Comparison of ENCODE assay signal across 9 mouse cellular contexts in the genomic region with DNA sequence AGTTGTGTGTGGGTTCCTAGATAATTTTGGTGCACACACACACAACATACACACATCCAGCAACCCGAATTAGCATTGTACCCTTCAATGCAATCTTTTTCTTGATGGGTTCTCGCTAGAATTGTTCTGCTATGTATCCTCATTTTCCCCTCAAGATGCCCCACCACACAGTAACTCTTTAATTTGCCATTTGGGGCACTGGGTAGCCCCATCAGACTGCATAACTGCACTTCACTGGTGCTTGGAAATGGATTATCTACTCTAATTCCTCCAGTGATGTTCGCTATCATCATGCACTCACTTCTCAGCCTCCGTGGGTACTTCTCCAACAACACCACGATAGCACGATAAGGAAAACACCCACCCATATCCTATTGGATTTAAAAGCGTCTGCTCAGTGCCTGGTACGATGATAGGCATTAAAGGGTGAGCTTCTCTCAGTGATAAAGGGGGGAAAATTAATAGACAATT. TPM values are rescaled to one million over a fixed set of nuclear protein-coding genes. Genes with fewer than 3 reads are reported as not detected.
DNase-seq lines count a peak whose midpoint lies in the region; ATAC-seq and TF ChIP-seq lines count a peak whose summit lies in the region.
"Had no signal": no experiment of that assay in that cellular context is flagged by ENCODE, and none has a peak within 500 bp of the region (broad histone marks: within the 10 kb centered on the region; RNA-seq: fewer than 3 reads in every experiment).

No protein-coding gene starts in this region.

- H3K9ac ChIP-seq in embryonic facial prominence, embryonic 14.5 days (ENCODE audit: low read depth, low read length), result peak overlapping the region; percentile 81; the same call in 1 of the 2 replicates
- H3K9ac ChIP-seq in hindbrain, embryonic 15.5 days, result peak overlapping the region; percentile 83
- H3K9ac ChIP-seq in neural tube, embryonic 12.5 days, result peak overlapping the region; percentile 81
- H3K9ac ChIP-seq: liver, embryonic 15.5 days had no signal

- ATAC-seq in embryonic facial prominence, embryonic 14.5 days (ENCODE audit: low read depth), result no peak
- ATAC-seq in hindbrain, embryonic 15.5 days (ENCODE audit: low FRiP score, low read depth), result peak; percentile 5; the same call in 1 of the 2 replicates
- ATAC-seq in neural tube, embryonic 12.5 days (ENCODE audit: low FRiP score, low read depth), result no peak; the same call in 1 of the 2 replicates
- ATAC-seq in activated CD4-positive, CD25-positive, alpha-beta regulatory T cell, adult 4 months, result no peak

- 0 out of 2 replicates have a peak, but pooled peaks cover 5% of the 10 kb centered on the region for H3K4me1 ChIP-seq in embryonic facial prominence, embryonic 14.5 days (ENCODE audit: control insufficient read depth, insufficient read depth, low read length)
- peaks cover 28% of the 10 kb centered on the region for H3K4me1 ChIP-seq in hindbrain, embryonic 15.5 days (replicated peaks)
- H3K4me1 ChIP-seq in neural tube, embryonic 12.5 days, result peaks cover 3% of the 10 kb centered on the region; the same call in 1 of the 2 replicates
- H3K4me1 ChIP-seq: liver, embryonic 15.5 days had no signal

- 27% methylated on average over 8 of the region's 8 CpGs for WGBS in embryonic facial prominence, embryonic 14.5 days
- WGBS in hindbrain, embryonic 15.5 days, result 13% methylated on average over 8 of the region's 8 CpGs
- 25% methylated on average over 8 of the region's 8 CpGs for WGBS in neural tube, embryonic 12.5 days

- no peaks in the 10 kb centered on the region for H3K9me3 ChIP-seq in embryonic facial prominence, embryonic 14.5 days (ENCODE audit: control insufficient read depth, low read length)
- no peaks in the 10 kb centered on the region for H3K9me3 ChIP-seq in hindbrain, embryonic 15.5 days
- H3K9me3 ChIP-seq in neural tube, embryonic 12.5 days, result no peaks in the 10 kb centered on the region
- H3K9me3 ChIP-seq: liver, embryonic 15.5 days had no signal

- peak overlapping the region; percentile 77 for H3K4me2 ChIP-seq in embryonic facial prominence, embryonic 14.5 days (ENCODE audit: low read depth, low read length)
- peak overlapping the region; percentile 74 for H3K4me2 ChIP-seq in hindbrain, embryonic 15.5 days
- peak overlapping the region; percentile 70 for H3K4me2 ChIP-seq in neural tube, embryonic 12.5 days (replicated peaks)

- peak; percentile 34 to 38 for DNase-seq in layer of hippocampus, adult 2 months (ENCODE audit: low spot score in 2 of 2)
- DNase-seq in layer of hippocampus, adult 9-10 months (ENCODE audit: low spot score), result no peak
- DNase-seq in embryonic facial prominence, embryonic 14.5 days (ENCODE audit: low spot score), result no peak
- DNase-seq in gastrocnemius, adult 8-10 months (ENCODE audit: low spot score in 2 of 2), result no peak
- no peak for DNase-seq in adrenal gland, postnatal 25 days

- H3K27me3 ChIP-seq in embryonic facial prominence, embryonic 14.5 days (replicated peaks; ENCODE audit: control insufficient read depth, insufficient read depth, low read length), result peaks cover 13% of the 10 kb centered on the region; the same call in 1 of the 2 replicates
- H3K27me3 ChIP-seq in hindbrain, embryonic 15.5 days, result 0 out of 2 replicates have a peak, but pooled peaks cover 2% of the 10 kb centered on the region
- 0 out of 2 replicates have a peak, but pooled peaks cover 2% of the 10 kb centered on the region for H3K27me3 ChIP-seq in neural tube, embryonic 12.5 days (replicated peaks)

- H3K4me3 ChIP-seq in layer of hippocampus, adult 2 months, result peak overlapping the region; percentile 68
- peak overlapping the region; percentile 71 for H3K4me3 ChIP-seq in embryonic facial prominence, embryonic 14.5 days (ENCODE audit: low read depth, low read length)
- H3K4me3 ChIP-seq in hindbrain, embryonic 15.5 days, result peak overlapping the region; percentile 58
- peak overlapping the region; percentile 76 for H3K4me3 ChIP-seq in neural tube, embryonic 12.5 days

- no peak for TF ChIP-seq CTCF in layer of hippocampus, adult 2 months (conservative IDR thresholded peaks at IDR 0.05)

- peak overlapping the region; percentile 92 for H3K27ac ChIP-seq in layer of hippocampus, adult 2 months
- no peak overlapping the region for H3K27ac ChIP-seq in embryonic facial prominence, embryonic 14.5 days (replicated peaks; ENCODE audit: low read depth, low read length)
- peak overlapping the region; percentile 88 for H3K27ac ChIP-seq in hindbrain, embryonic 15.5 days (replicated peaks)
- H3K27ac ChIP-seq in neural tube, embryonic 12.5 days, result no peak overlapping the region
- H3K27ac ChIP-seq: liver, embryonic 15.5 days had no signal

- H3K36me3 ChIP-seq in embryonic facial prominence, embryonic 14.5 days (ENCODE audit: control insufficient read depth, insufficient read depth, low read length), result no peaks in the 10 kb centered on the region
- H3K36me3 ChIP-seq in hindbrain, embryonic 15.5 days, result no peaks in the 10 kb centered on the region
- no peaks in the 10 kb centered on the region for H3K36me3 ChIP-seq in neural tube, embryonic 12.5 days
- H3K36me3 ChIP-seq: liver, embryonic 15.5 days had no signal

RNA-seq across cellular contexts. Expression of gene Rims1, which starts 0.9 kb away (rescaled TPM):
- total RNA-seq in layer of hippocampus, adult 2 months (2021), result 100 to 1,000 TPM; 249 to 273 TPM
- 2.1 and 2.9 TPM in 2 replicates for polyA plus RNA-seq in embryonic facial prominence, embryonic 14.5 days (2014; fragmentation: Nextera tagmentation; extraction: Ambion mirVana)
- polyA plus RNA-seq in hindbrain, embryonic 15.5 days (2015; fragmentation: Nextera tagmentation; extraction: Ambion mirVana), result 20.5 and 21.5 TPM in 2 replicates
- 6.9 and 10.0 TPM in 2 replicates for polyA plus RNA-seq in neural tube, embryonic 12.5 days (2016; fragmentation: Nextera tagmentation; extraction: Ambion mirVana)
- polyA plus RNA-seq in activated CD4-positive, CD25-positive, alpha-beta regulatory T cell, adult 4 months (2017; shearing (Covaris generic)), result not detected
- total RNA-seq in gastrocnemius, adult 8-10 months (2022), result under 1 TPM; 0.13 to 0.36 (median 0.21) TPM
- 0.19 and 0.55 TPM in 2 replicates for total RNA-seq in adrenal gland, postnatal 25 days (2021)

Comparison
In these comparisons a context has a peak if more than half of its experiments do, and no peak if none do; other contexts are left out.
1. DNase-seq: peak in layer of hippocampus, adult 2 months (2 of 2); none in layer of hippocampus, adult 9-10 months (single experiment), embryonic facial prominence, embryonic 14.5 days (single experiment), gastrocnemius, adult 8-10 months (0 of 2) and adrenal gland, postnatal 25 days (single experiment).
2. H3K27ac ChIP-seq: peak in layer of hippocampus, adult 2 months (single experiment) and hindbrain, embryonic 15.5 days (single experiment); none in embryonic facial prominence, embryonic 14.5 days (single experiment) and neural tube, embryonic 12.5 days (single experiment).
3. Peak in every context shown above with its lines, with median percentiles within 50 percentile points of each other: H3K4me3 ChIP-seq, H3K4me2 ChIP-seq and H3K9ac ChIP-seq.